Mouse (Mus musculus) R1 (cell line): ENCODE results near the gene Hipk1.

Source experiments
- DNase-seq: peaks from one replicate; pipeline ENCODE4 v3.0.0-alpha.2; 2018; ENCODE audit warnings: low read depth, low spot score

Gene Hipk1

GRCm38 (mm10) chr3:103715762-103716693, 75.3 kb downstream of the Hipk1 start:
- no peak for DNase-seq

GRCm38 (mm10) chr3:103714942-103715341, 76.4 kb downstream of the Hipk1 start:
- no peak for DNase-seq

DNA sequence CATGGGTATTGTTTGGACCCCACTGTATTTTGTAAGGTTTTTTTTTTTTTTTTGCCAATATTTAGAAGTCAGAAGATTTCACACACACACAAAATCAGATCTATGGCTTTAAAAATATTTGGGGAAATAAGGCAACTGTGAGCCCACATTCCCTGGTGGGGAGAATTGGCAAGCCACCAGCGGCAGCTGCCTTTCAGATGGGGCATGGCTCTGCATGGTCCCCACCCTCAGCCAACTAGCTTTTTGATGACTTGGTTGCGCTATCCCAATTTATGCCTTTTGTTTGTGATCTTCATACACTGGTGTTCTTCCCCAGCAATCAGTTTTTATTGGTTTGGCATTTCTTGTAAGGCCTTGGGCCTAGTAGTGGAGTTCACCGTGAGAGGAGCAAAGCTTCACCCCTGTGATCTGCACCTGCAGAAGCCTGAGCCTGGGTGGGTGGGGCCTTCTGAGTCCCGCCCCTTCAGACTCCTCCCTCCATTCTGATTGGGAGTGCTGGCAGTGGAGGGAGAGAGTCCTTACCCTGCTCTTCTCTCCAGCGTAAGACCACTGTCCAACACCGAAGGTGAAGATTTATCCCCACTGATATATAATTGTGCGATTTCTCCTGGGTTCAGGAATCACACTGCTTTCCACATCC, 77.0 kb downstream of the Hipk1 start:
- peak; percentile 86 for DNase-seq

GRCm38 (mm10) chr3:103712196-103712595, 79.2 kb downstream of the Hipk1 start:
- DNase-seq, result no peak

DNA sequence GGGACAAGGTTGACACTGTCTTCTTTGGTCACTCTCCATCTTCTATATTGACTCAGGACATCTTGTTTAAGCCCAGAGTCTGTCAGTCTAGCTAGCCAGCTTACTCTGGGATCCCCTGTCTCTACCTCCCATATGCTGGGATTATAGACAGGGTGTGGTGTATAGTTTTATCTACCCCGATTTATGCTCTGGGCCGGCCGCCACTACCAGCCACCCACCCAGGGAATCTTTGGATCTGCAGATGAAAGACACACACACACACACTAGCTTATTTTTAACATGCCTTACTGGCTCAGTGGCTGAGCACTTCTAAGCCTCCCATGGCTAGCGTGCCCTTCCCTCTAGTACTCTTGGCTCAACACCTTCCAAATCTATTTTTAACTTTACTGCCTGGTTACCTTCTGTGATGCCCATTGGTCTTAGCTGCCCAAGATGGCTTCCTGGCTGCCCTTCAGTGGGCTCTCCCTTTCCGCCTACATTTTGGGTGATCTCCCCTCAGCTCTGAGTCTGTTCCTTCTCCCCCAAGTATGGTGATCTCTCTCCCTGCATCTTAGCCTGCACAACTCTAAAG, 81.8 kb downstream of the Hipk1 start:
- no peak for DNase-seq

- no peak for DNase-seq
These were observed 85.9 kb downstream of the Hipk1 start for GRCm38 (mm10) chr3:103705426-103705825.

DNA sequence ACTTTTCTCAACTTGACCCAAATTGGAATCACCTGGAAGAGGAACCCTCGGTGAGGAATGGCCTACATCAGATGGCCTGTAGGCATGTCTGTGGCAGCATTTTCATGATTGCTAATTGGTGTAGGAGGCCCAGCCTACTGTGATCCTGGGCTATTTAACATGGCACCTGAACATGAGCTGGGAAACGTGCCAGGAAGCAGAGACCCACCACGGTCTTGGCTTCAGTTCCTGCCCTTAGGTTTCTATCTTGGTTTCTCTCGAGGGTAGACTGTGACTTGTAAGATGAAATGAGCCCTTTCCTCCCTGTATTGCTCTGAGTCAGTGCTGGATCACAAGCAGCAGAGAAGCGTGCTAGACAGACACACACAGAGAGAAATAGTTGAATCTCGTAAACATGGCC, 86.7 kb downstream of the Hipk1 start:
- no peak for DNase-seq

DNA sequence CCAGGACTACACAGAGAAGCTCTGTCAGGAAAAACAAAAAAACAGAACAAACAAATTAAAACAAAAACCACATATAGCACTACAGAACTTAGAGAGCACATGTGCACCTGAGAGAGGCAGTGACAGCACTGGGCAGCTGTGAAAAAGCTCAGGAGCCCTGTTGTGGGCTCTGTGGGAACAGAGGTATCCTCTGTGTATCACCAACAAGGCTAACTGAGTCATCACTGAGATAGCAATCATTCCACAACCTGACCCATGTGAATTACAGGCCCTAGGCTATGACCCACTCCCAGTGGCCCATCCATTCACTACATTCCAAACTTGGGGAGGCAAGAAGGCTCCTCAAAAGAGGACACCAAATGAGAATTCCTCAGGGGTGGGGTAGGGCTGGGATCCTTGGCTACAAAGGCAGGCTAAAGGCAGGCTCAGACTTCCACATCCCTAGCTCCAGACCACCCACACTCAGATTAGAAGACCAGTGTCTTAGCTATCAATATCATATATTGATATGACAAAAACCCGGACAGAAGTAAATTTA, 94.9 kb downstream of the Hipk1 start:
- DNase-seq, result peak; percentile 61

GRCm38 (mm10) chr3:103695556-103695955, 95.8 kb downstream of the Hipk1 start:
- DNase-seq, result no peak

DNA sequence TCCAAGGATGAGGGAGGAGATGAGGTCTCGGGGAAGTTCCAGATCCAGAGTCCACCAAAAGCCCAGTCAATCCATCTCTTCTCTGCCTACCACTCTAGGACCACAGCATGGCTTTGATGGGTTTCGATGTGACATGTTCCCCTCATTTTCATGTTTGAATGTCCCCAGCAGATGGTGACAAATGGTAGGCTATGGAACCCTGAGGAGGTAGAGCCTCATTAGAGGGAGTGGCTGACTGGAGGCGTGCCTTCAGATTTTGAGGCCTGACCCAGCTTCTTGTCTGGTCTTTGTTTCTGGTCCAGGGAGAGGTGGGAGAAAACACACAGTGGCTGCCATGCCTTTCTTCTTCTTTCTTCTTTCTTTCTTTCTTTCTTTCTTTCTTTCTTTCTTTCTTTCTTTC, 100.9 kb downstream of the Hipk1 start:
- no peak for DNase-seq
